ENCODE assay signal across 6 mouse cellular contexts in genomic region chr13:62929144-62929543, GRCm38 (mm10). TPM values are rescaled to one million over a fixed set of nuclear protein-coding genes. Genes with fewer than 3 reads are reported as not detected.
"Had no signal": no experiment of that assay in that cellular context is flagged by ENCODE, and none has a peak within 500 bp of the region (broad histone marks: within the 10 kb centered on the region; RNA-seq: fewer than 3 reads in every experiment).

No protein-coding gene starts in this region.

RNA-seq across cellular contexts. Expression of gene Fbp1, which starts 41.1 kb away (rescaled TPM):
- polyA plus RNA-seq: liver, embryonic 12.5 days; midbrain, embryonic 12.5 days; midbrain, embryonic 14.5 days; midbrain, embryonic 16.5 days; myocyte; neural tube, embryonic 11.5 days had no signal
